Mouse (Mus musculus): Measurements from ENCODE around the gene Ica1. TPM values are rescaled to one million over a fixed set of nuclear protein-coding genes. Genes with fewer than 3 reads are reported as not detected.

Ica1 gene
- polyA plus RNA-seq, 1 experiment, result 20.0 TPM

DNA sequence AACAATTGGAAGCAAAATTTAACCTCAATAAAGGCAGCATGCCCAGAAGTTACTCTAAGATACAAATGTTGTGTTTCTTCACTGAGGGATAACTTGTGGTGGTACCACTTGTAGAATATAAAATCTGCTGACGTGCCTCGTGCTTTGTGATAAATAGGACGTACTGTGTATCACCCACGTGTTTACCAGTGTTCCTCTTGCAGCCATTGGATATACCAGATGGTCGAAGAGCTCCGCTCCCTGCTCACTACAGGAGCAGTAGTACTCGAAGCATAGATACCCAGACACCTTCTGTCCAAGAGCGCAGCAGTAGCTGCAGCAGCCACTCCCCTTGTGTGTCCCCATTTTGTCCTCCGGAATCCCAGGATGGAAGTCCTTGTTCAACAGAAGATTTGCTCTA is 195.9 kb downstream of the Ica1 start:
- DNase-seq (ENCODE audit: low read depth), result no peak
- TF ChIP-seq CTCF (IDR thresholded peaks at IDR 0.05; ENCODE audit: borderline replicate concordance, extremely low read depth, insufficient read depth, insufficient read length), result no peak
- TF ChIP-seq POLR2A (IDR thresholded peaks at IDR 0.05; ENCODE audit: borderline replicate concordance, extremely low read depth, insufficient read depth, insufficient read length, poor library complexity, severe bottlenecking), result no peak

Other genes with a start within 250 kb of the Ica1 start
- gene Nxph1, start 169.9 kb upstream of the Ica1 start, polyA plus RNA-seq (2012; rRNA removed), result 32.0 and 42.6 TPM in 2 replicates

All from brain, embryonic 14.5 days (tissue).